Mouse (Mus musculus): ENCODE results near the gene Clic6. TPM values are rescaled to one million over a fixed set of nuclear protein-coding genes. Genes with fewer than 3 reads are reported as not detected.

Clic6 gene
- polyA plus RNA-seq, 1 experiment from 2014 or later: 0.41 TPM

Other genes with a start within 250 kb of the Clic6 start
- gene Kcne2, start 193.3 kb upstream of the Clic6 start, polyA plus RNA-seq (2014; fragmentation: Nextera tagmentation; extraction: Ambion mirVana): 0.27 TPM in 1 of 2 replicates, not detected in the other
- gene Smim11, start 184.4 kb upstream of the Clic6 start, polyA plus RNA-seq (2014; fragmentation: Nextera tagmentation; extraction: Ambion mirVana): 124 and 127 TPM in 2 replicates
- gene Fam243, start 164.3 kb upstream of the Clic6 start, polyA plus RNA-seq (2014; fragmentation: Nextera tagmentation; extraction: Ambion mirVana): not detected in 2 replicates
- gene Kcne1, start 126.3 kb upstream of the Clic6 start, polyA plus RNA-seq (2014; fragmentation: Nextera tagmentation; extraction: Ambion mirVana): 0.09 and 0.11 TPM in 2 replicates
- gene Rcan1, start 14.9 kb upstream of the Clic6 start, polyA plus RNA-seq (2014; fragmentation: Nextera tagmentation; extraction: Ambion mirVana): 33.0 and 33.8 TPM in 2 replicates